Mouse (Mus musculus): Measurements from ENCODE around the gene Msl3. TPM values are rescaled to one million over a fixed set of nuclear protein-coding genes. Genes with fewer than 3 reads are reported as not detected.

Gene Msl3
- polyA plus RNA-seq, 1 experiment from 2014 or later = 38.0 TPM

- Histone ChIP-seq H3K27me3 (replicated peaks; ENCODE audit: control insufficient read depth, insufficient read depth, low read length) (0 out of 2 replicates have a peak, but pooled peaks cover 4% of the 10 kb centered on the region), H3K4me3 (ENCODE audit: low read depth, low read length) (no peak overlapping the region), H3K4me1 (replicated peaks; ENCODE audit: control insufficient read depth, insufficient read depth, low read length) (no peaks in the 10 kb centered on the region), H3K27ac (ENCODE audit: low read depth) (no peak overlapping the region), H3K9me3 (ENCODE audit: control insufficient read depth, low read length) (no peaks in the 10 kb centered on the region), H3K4me2 (ENCODE audit: low read length) (no peak overlapping the region), H3K36me3 (ENCODE audit: control insufficient read depth, insufficient read depth, low read length) (peaks cover 22% of the 10 kb centered on the region; the same call in 1 of the 2 replicates), H3K9ac (ENCODE audit: low read length) (no peak overlapping the region)
- WGBS = 89% methylated on average over 3 of the region's 3 CpGs
- DNase-seq (ENCODE audit: low spot score) = no peak
- ATAC-seq (replicated peaks; ENCODE audit: low FRiP score, low TSS enrichment, low read depth) = no peak
Observed at GRCm38 (mm10) chrX:168659275-168659674, 14.4 kb downstream of the Msl3 start.

DNA sequence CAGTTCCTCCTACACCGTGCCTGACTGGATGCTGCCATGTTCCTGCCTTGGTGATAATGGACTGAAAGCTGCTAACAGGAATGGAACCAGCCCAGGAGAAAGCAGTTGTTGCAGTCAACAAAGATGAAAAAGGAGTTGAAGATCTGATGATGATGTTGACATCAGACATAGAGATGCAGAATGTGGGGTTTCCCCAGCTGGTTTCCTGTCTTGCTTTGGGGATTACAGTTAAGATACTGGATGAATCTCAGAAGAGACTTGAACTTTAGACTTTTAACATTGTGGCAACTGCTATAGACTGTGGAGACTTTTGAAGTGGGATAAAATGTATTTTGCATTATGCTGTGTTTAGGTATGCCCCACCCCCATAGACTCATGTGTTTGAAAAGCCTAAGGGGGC, 15.9 kb downstream of the Msl3 start:
- Histone ChIP-seq H3K27me3 (replicated peaks; ENCODE audit: control insufficient read depth, insufficient read depth, low read length) (no peaks in the 10 kb centered on the region), H3K4me2 (ENCODE audit: low read length) (no peak overlapping the region), H3K4me1 (replicated peaks; ENCODE audit: control insufficient read depth, insufficient read depth, low read length) (no peaks in the 10 kb centered on the region), H3K9ac (ENCODE audit: low read length) (no peak overlapping the region), H3K36me3 (ENCODE audit: control insufficient read depth, insufficient read depth, low read length) (peaks cover 14% of the 10 kb centered on the region; the same call in 1 of the 2 replicates), H3K4me3 (ENCODE audit: low read depth, low read length) (no peak overlapping the region), H3K27ac (ENCODE audit: low read depth) (no peak overlapping the region), H3K9me3 (ENCODE audit: control insufficient read depth, low read length) (no peaks in the 10 kb centered on the region)
- whole genome bisulfite sequencing = 92% methylated on average over 1 of the region's 1 CpGs
- ATAC-seq (replicated peaks; ENCODE audit: low FRiP score, low TSS enrichment, low read depth) (no peak), DNase-seq (ENCODE audit: low spot score) (no peak)

DNA sequence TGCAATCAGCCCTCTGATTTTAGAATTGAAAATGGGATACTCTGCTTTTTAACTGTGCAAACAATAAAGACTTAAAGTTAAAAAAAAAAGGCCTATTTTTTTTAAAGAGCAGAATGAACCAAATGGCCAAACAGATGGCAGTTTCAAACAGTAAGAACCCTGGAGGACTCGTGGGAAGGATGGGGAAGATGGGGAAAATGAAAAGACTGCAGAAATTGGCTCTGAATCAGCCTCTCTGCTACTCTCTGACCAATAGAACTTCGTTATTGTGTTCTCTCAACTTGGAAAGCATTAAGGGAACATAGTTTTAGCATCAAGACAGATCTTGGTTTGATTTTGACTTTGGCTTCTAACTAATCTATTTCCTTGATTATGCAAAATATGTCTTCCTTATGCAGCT, 24.4 kb downstream of the Msl3 start:
- Histone ChIP-seq H3K4me2 (ENCODE audit: low read length) (no peak overlapping the region), H3K4me1 (replicated peaks; ENCODE audit: control insufficient read depth, insufficient read depth, low read length) (no peaks in the 10 kb centered on the region), H3K27me3 (replicated peaks; ENCODE audit: control insufficient read depth, insufficient read depth, low read length) (0 out of 2 replicates have a peak, but pooled peaks cover 4% of the 10 kb centered on the region), H3K36me3 (ENCODE audit: control insufficient read depth, insufficient read depth, low read length) (peaks cover 21% of the 10 kb centered on the region; the same call in 1 of the 2 replicates), H3K27ac (ENCODE audit: low read depth) (no peak overlapping the region), H3K4me3 (ENCODE audit: low read depth, low read length) (no peak overlapping the region), H3K9me3 (ENCODE audit: control insufficient read depth, low read length) (no peaks in the 10 kb centered on the region), H3K9ac (ENCODE audit: low read length) (no peak overlapping the region)
- no peak for DNase-seq (ENCODE audit: low spot score)
- WGBS = 70% methylated on average over 2 of the region's 2 CpGs
- ATAC-seq (replicated peaks; ENCODE audit: low FRiP score, low TSS enrichment, low read depth) = no peak

- ATAC-seq (replicated peaks; ENCODE audit: low FRiP score, low TSS enrichment, low read depth) = no peak
- no peaks in the 10 kb centered on the region for H3K9me3 ChIP-seq (ENCODE audit: control insufficient read depth, low read length)
- WGBS = 79% methylated on average over 3 of the region's 3 CpGs
- no peak overlapping the region for H3K9ac ChIP-seq (ENCODE audit: low read length)
- H3K4me1 ChIP-seq (replicated peaks; ENCODE audit: control insufficient read depth, insufficient read depth, low read length) = no peaks in the 10 kb centered on the region
- peaks cover 16% of the 10 kb centered on the region; the same call in 1 of the 2 replicates for H3K36me3 ChIP-seq (ENCODE audit: control insufficient read depth, insufficient read depth, low read length)
- H3K27ac ChIP-seq (ENCODE audit: low read depth) = no peak overlapping the region
- H3K4me2 ChIP-seq (ENCODE audit: low read length) = no peak overlapping the region
- no peak for DNase-seq (ENCODE audit: low spot score)
- no peak overlapping the region for H3K4me3 ChIP-seq (ENCODE audit: low read depth, low read length)
- 0 out of 2 replicates have a peak, but pooled peaks cover 4% of the 10 kb centered on the region for H3K27me3 ChIP-seq (replicated peaks; ENCODE audit: control insufficient read depth, insufficient read depth, low read length)
Observed at GRCm38 (mm10) chrX:168647746-168648145, 26.0 kb downstream of the Msl3 start.

DNA sequence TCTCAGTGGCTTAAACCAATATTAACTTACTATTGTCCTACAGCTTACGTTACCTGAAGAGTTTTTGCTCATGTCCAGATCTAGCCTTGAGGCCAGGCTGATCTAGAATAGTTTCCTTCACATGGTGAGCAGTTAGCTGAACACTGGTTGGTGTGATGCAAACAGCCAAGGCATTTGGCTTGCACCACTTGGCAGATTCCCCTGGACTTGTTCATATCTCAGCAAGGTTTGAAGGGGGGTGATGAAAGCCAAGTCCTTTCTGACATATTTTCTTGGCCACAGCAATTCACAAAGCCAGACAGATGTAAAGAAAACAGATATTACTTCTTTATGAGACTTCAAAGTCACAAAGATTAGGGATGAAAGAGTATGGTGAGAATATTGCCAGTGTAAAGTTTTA, 30.2 kb downstream of the Msl3 start:
- H3K27ac ChIP-seq (ENCODE audit: low read depth) = no peak overlapping the region
- ATAC-seq (replicated peaks; ENCODE audit: low FRiP score, low TSS enrichment, low read depth) = no peak
- H3K9me3 ChIP-seq (ENCODE audit: control insufficient read depth, low read length) = no peaks in the 10 kb centered on the region
- no peak overlapping the region for H3K9ac ChIP-seq (ENCODE audit: low read length)
- H3K4me2 ChIP-seq (ENCODE audit: low read length) = no peak overlapping the region
- no peak for DNase-seq (ENCODE audit: low spot score)
- H3K36me3 ChIP-seq (ENCODE audit: control insufficient read depth, insufficient read depth, low read length) = no peaks in the 10 kb centered on the region
- no peak overlapping the region for H3K4me3 ChIP-seq (ENCODE audit: low read depth, low read length)
- 0 out of 2 replicates have a peak, but pooled peaks cover 4% of the 10 kb centered on the region for H3K27me3 ChIP-seq (replicated peaks; ENCODE audit: control insufficient read depth, insufficient read depth, low read length)
- 90% methylated on average over 1 of the region's 1 CpGs for WGBS
- H3K4me1 ChIP-seq (replicated peaks; ENCODE audit: control insufficient read depth, insufficient read depth, low read length) = no peaks in the 10 kb centered on the region

GRCm38 (mm10) chrX:168639556-168640356, 33.9 kb downstream of the Msl3 start:
- H3K36me3 ChIP-seq (ENCODE audit: control insufficient read depth, insufficient read depth, low read length) = no peaks in the 10 kb centered on the region
- H3K4me2 ChIP-seq (ENCODE audit: low read length) = peak overlapping the region; percentile 41
- no peak overlapping the region for H3K27ac ChIP-seq (ENCODE audit: low read depth)
- DNase-seq (ENCODE audit: low spot score) (peak; percentile 74), ATAC-seq (replicated peaks; ENCODE audit: low FRiP score, low TSS enrichment, low read depth) (peak; percentile 55; the same call in 1 of the 2 replicates)
- no peaks in the 10 kb centered on the region for H3K4me1 ChIP-seq (replicated peaks; ENCODE audit: control insufficient read depth, insufficient read depth, low read length)
- H3K9me3 ChIP-seq (ENCODE audit: control insufficient read depth, low read length) = no peaks in the 10 kb centered on the region
- WGBS = 15% methylated on average over 11 of the region's 11 CpGs
- H3K9ac ChIP-seq (ENCODE audit: low read length) = no peak overlapping the region
- peak overlapping the region; percentile 29 for H3K4me3 ChIP-seq (ENCODE audit: low read depth, low read length)
- H3K27me3 ChIP-seq (replicated peaks; ENCODE audit: control insufficient read depth, insufficient read depth, low read length) = no peaks in the 10 kb centered on the region

Other genes with a start within 250 kb of the Msl3 start
- gene Frmpd4, start 96.7 kb downstream of the Msl3 start, polyA plus RNA-seq (2014; fragmentation: Nextera tagmentation; extraction: Ambion mirVana) = 0.13 and 0.18 TPM in 2 replicates
- gene Arhgap6, start 121.2 kb upstream of the Msl3 start, polyA plus RNA-seq (2014; fragmentation: Nextera tagmentation; extraction: Ambion mirVana) = 7.9 and 8.1 TPM in 2 replicates

Data from intestine, embryonic 14.5 days (tissue).